Mouse (Mus musculus) ovary, postnatal 36 days (tissue): Measurements from ENCODE around the gene Slc9a6.

Source experiments
- DNase-seq: peaks from one replicate; pipeline ENCODE4 v3.0.0; 2022; ENCODE audit warnings: low spot score, mixed read lengths

Gene Slc9a6

GRCm38 (mm10) chrX:56665226-56665973 lies 55.8 kb downstream of the Slc9a6 start:
- no peak for DNase-seq

GRCm38 (mm10) chrX:56667296-56667695 lies 57.7 kb downstream of the Slc9a6 start:
- DNase-seq = no peak

GRCm38 (mm10) chrX:56668051-56668450 lies 58.5 kb downstream of the Slc9a6 start:
- no peak for DNase-seq

- DNase-seq = no peak
These were observed 58.9 kb downstream of the Slc9a6 start for GRCm38 (mm10) chrX:56668501-56668900.

GRCm38 (mm10) chrX:56675556-56675955 lies 66.0 kb downstream of the Slc9a6 start:
- DNase-seq = no peak

- DNase-seq = no peak
These were observed 68.2 kb downstream of the Slc9a6 start for GRCm38 (mm10) chrX:56677736-56678135.

- DNase-seq = no peak
These were observed 69.5 kb downstream of the Slc9a6 start for GRCm38 (mm10) chrX:56679066-56679465.

GRCm38 (mm10) chrX:56682156-56682720 lies 72.7 kb downstream of the Slc9a6 start:
- no peak for DNase-seq

- DNase-seq = no peak
These were observed 74.0 kb downstream of the Slc9a6 start for GRCm38 (mm10) chrX:56683521-56683920.

GRCm38 (mm10) chrX:56692554-56692953 lies 83.0 kb downstream of the Slc9a6 start:
- no peak for DNase-seq

- no peak for DNase-seq
These were observed 85.0 kb downstream of the Slc9a6 start for GRCm38 (mm10) chrX:56694539-56694938.

- no peak for DNase-seq
These were observed 87.7 kb downstream of the Slc9a6 start for GRCm38 (mm10) chrX:56697199-56697780.

- DNase-seq = no peak
These were observed 88.3 kb downstream of the Slc9a6 start for GRCm38 (mm10) chrX:56697886-56698285.

GRCm38 (mm10) chrX:56701261-56701660 lies 91.7 kb downstream of the Slc9a6 start:
- DNase-seq = no peak

- DNase-seq = no peak
These were observed 94.5 kb downstream of the Slc9a6 start for GRCm38 (mm10) chrX:56703965-56704562.

GRCm38 (mm10) chrX:56708592-56709370 lies 99.2 kb downstream of the Slc9a6 start:
- no peak for DNase-seq

GRCm38 (mm10) chrX:56710522-56710921 lies 101.0 kb downstream of the Slc9a6 start:
- DNase-seq = no peak

GRCm38 (mm10) chrX:56712666-56713065 lies 103.1 kb downstream of the Slc9a6 start:
- no peak for DNase-seq
